Mouse (Mus musculus) forebrain, embryonic 11.5 days (tissue): Measurements from ENCODE around the gene Fam83f. TPM values are rescaled to one million over a fixed set of nuclear protein-coding genes. Genes with fewer than 3 reads are reported as not detected.

Experiments used
- ATAC-seq: fragments of 200-750 bp; cut with Nextera tagmentation; replicated peaks from 2 replicates; pipeline ENCODE4 v1.8.0; 2017; ENCODE audit warnings: moderate TSS enrichment; ENCODE audit not compliant: low FRiP score
- DNase-seq: peaks from one replicate; pipeline ENCODE4 v3.0.0-alpha.2; 2017; ENCODE audit warnings: low spot score
- H3K27ac ChIP-seq: fragments of 300-500 bp; sonication (generic); 2 replicates; pipeline ENCODE4 v1.5.1; 2014; ENCODE audit warnings: low read depth, low read length
- H3K27me3 ChIP-seq: fragments of 300-500 bp; sonication (generic); 2 replicates; pipeline ENCODE4 v1.6.1; 2014; ENCODE audit warnings: mild to moderate bottlenecking, low read length, mixed read lengths; ENCODE audit not compliant: control insufficient read depth, insufficient read depth
- H3K36me3 ChIP-seq: fragments of 300-500 bp; sonication (generic); 2 replicates; pipeline ENCODE4 v1.6.1; 2014; ENCODE audit warnings: mild to moderate bottlenecking, low read length, moderate library complexity, mixed read lengths; ENCODE audit not compliant: control insufficient read depth, insufficient read depth
- H3K4me1 ChIP-seq: fragments of 300-500 bp; sonication (generic); replicated peaks from 2 replicates; pipeline ENCODE4 v1.6.1; 2014; ENCODE audit warnings: low read length, mixed read lengths; ENCODE audit not compliant: control insufficient read depth, insufficient read depth
- H3K4me2 ChIP-seq: fragments of 300-500 bp; sonication (generic); 2 replicates; pipeline ENCODE4 v1.6.1; 2014; ENCODE audit warnings: low read depth, mild to moderate bottlenecking, low read length, moderate library complexity, mixed read lengths; ENCODE audit not compliant: severe bottlenecking
- H3K4me3 ChIP-seq: fragments of 300-500 bp; sonication (generic); 2 replicates; pipeline ENCODE4 v1.5.1; 2014; ENCODE audit warnings: low read depth, low read length
- H3K9ac ChIP-seq: fragments of 300-500 bp; sonication (generic); 2 replicates; pipeline ENCODE4 v1.6.1; 2014; ENCODE audit warnings: low read length
- H3K9me3 ChIP-seq: fragments of 300-500 bp; sonication (generic); 2 replicates; pipeline ENCODE4 v1.6.1; 2016; ENCODE audit warnings: low read length, mixed read lengths; ENCODE audit not compliant: control insufficient read depth
- WGBS: fragments of 180-500 bp; shearing (Covaris S2); extraction: QIAGEN DNeasy Blood & Tissue Kit; methylation state at CpG from one replicate; pipeline ENCODE4 v1.1.7; 2014; 5-methylcytosine and 5-hydroxymethylcytosine counted together
- polyA plus RNA-seq: library from polyadenylated mRNA; unstranded; fragments of >200 nt; fragmentation: Nextera tagmentation; extraction: Ambion mirVana; gene quantifications from 2 replicates; pipeline ENCODE4 v1.2.1, GENCODE M21; 2014

Gene Fam83f
- polyA plus RNA-seq, 1 experiment from 2014 or later = 0.32 TPM

DNA sequence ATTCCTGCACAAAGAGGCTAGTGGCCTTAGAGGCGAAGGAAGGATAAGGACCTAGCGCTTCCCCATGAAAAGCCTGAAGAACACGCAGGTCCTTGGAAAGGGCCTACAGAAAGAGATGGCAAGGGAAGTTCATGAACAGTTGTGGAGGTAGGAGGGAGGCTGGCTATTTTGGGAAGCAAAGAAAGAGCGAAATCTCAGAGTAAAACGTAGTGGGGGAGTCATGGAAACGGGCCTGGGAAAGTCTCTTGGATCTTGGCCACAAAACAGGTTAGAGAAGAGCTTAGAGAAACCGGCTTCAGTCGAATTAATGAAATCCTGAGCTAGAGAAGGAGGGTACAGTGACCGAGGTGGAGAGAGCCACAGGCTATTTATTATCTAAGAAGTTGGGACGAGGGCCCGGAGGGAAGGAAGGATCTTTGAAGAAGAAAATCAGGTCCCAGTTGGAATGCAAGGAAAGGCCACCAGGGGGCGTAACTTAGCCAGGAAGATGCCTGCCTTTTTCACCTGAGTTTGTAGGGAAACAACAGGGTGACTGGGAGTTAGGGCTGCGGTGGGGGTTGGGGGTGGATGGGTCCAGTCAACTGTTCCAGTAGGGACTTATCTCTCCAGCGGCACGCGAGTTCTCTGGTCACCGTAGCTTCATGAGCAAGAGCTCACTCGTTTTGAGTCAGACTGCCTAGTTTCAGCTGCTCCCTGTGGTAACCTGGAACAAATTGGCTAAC, 34.3 kb downstream of the Fam83f start:
- no peaks in the 10 kb centered on the region for H3K9me3 ChIP-seq

GRCm38 (mm10) chr15:80706596-80706995, 34.9 kb downstream of the Fam83f start:
- 34% methylated on average over 11 of the region's 11 CpGs for WGBS
- Histone ChIP-seq H3K4me1 (peaks cover 3% of the 10 kb centered on the region; the same call in 1 of the 2 replicates), H3K27ac (no peak overlapping the region), H3K4me2 (peak overlapping the region; percentile 51; the same call in 1 of the 2 replicates), H3K9me3 (no peaks in the 10 kb centered on the region), H3K4me3 (no peak overlapping the region), H3K9ac (peak overlapping the region; percentile 43; the same call in 1 of the 2 replicates), H3K27me3 (no peaks in the 10 kb centered on the region), H3K36me3 (no peaks in the 10 kb centered on the region)
- DNase-seq (no peak), ATAC-seq (no peak)

More for the DNA sequence above, 34.3 kb downstream of the Fam83f start:
- 31% methylated on average over 18 of the region's 18 CpGs for WGBS
- no peaks in the 10 kb centered on the region for H3K27me3 ChIP-seq
- ATAC-seq (no peak), DNase-seq (peak; percentile 91)
- 0 out of 2 replicates have a peak overlapping the region, but pooled peaks have one; percentile 5 for H3K4me3 ChIP-seq
- peaks cover 3% of the 10 kb centered on the region; the same call in 1 of the 2 replicates for H3K4me1 ChIP-seq
- peak overlapping the region; percentile 51; the same call in 1 of the 2 replicates for H3K4me2 ChIP-seq
- no peaks in the 10 kb centered on the region for H3K36me3 ChIP-seq
- H3K27ac ChIP-seq = no peak overlapping the region
- H3K9ac ChIP-seq = peak overlapping the region; percentile 43; the same call in 1 of the 2 replicates

GRCm38 (mm10) chr15:80707088-80707487, 35.4 kb downstream of the Fam83f start:
- H3K27me3 ChIP-seq = no peaks in the 10 kb centered on the region
- H3K27ac ChIP-seq = no peak overlapping the region
- no peak overlapping the region for H3K4me3 ChIP-seq
- no peaks in the 10 kb centered on the region for H3K9me3 ChIP-seq
- H3K4me1 ChIP-seq = peaks cover 5% of the 10 kb centered on the region; the same call in 1 of the 2 replicates
- no peaks in the 10 kb centered on the region for H3K36me3 ChIP-seq
- H3K4me2 ChIP-seq = no peak overlapping the region
- DNase-seq = peak; percentile 38
- WGBS = 87% methylated on average over 8 of the region's 8 CpGs
- ATAC-seq = no peak
- no peak overlapping the region for H3K9ac ChIP-seq

- H3K4me2 ChIP-seq = no peak overlapping the region
- no peaks in the 10 kb centered on the region for H3K36me3 ChIP-seq
- H3K9ac ChIP-seq = no peak overlapping the region
- no peak overlapping the region for H3K27ac ChIP-seq
- DNase-seq (peak; percentile 39), ATAC-seq (no peak)
- no peaks in the 10 kb centered on the region for H3K9me3 ChIP-seq
- peaks cover 5% of the 10 kb centered on the region; the same call in 1 of the 2 replicates for H3K4me1 ChIP-seq
- WGBS = 61% methylated on average over 6 of the region's 6 CpGs
- peaks cover 2% of the 10 kb centered on the region; the same call in 1 of the 2 replicates for H3K27me3 ChIP-seq
- no peak overlapping the region for H3K4me3 ChIP-seq
These were observed 37.9 kb downstream of the Fam83f start for GRCm38 (mm10) chr15:80709593-80709992.

DNA sequence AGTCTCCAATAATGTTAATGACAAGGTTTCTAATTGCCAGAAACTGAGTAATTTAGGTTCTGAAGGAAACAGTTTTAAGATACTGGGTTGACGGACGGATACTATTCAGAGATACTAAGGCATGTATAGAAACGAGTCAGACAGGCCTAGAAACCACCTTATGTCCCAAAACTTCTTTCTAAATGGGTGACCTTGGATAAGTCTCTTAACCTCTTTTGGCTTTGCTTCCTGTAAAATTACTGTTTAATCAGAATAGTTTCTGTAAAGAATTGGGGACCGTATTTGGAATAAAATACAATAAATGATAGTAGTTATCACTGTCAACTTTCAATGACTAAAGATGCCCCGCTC, 38.6 kb downstream of the Fam83f start:
- Histone ChIP-seq H3K27me3 (peaks cover 2% of the 10 kb centered on the region; the same call in 1 of the 2 replicates), H3K36me3 (no peaks in the 10 kb centered on the region), H3K4me2 (peak overlapping the region; percentile 33), H3K4me1 (peaks cover 5% of the 10 kb centered on the region; the same call in 1 of the 2 replicates), H3K9me3 (no peaks in the 10 kb centered on the region), H3K27ac (no peak overlapping the region), H3K4me3 (peak overlapping the region; percentile 92), H3K9ac (no peak overlapping the region; the same call in 1 of the 2 replicates)
- ATAC-seq (no peak), DNase-seq (no peak)
- 13% methylated on average over 5 of the region's 5 CpGs for WGBS

- H3K4me2 ChIP-seq = peak within 1 kb of the TSS; percentile 94
- peak within 1 kb of the TSS; percentile 76 for H3K9ac ChIP-seq
- H3K4me1 ChIP-seq = peaks cover 5% of the 10 kb centered on the region; the same call in 1 of the 2 replicates
- H3K36me3 ChIP-seq = no peaks in the 10 kb centered on the region
- H3K27me3 ChIP-seq = peaks cover 2% of the 10 kb centered on the region; the same call in 1 of the 2 replicates
- peak within 1 kb of the TSS; percentile 92 for H3K4me3 ChIP-seq
- ATAC-seq (peak; percentile 98), DNase-seq (peak; percentile 98)
- WGBS = under 1% methylated on average over 39 of the region's 39 CpGs
- H3K9me3 ChIP-seq = no peaks in the 10 kb centered on the region
- H3K27ac ChIP-seq = peak within 1 kb of the TSS; percentile 65
These were observed 39.1 kb downstream of the Fam83f start, which contains the start of gene Tnrc6b for GRCm38 (mm10) chr15:80710608-80711363. TSS of gene Tnrc6b (plus strand) at chr15:80711313.

DNA sequence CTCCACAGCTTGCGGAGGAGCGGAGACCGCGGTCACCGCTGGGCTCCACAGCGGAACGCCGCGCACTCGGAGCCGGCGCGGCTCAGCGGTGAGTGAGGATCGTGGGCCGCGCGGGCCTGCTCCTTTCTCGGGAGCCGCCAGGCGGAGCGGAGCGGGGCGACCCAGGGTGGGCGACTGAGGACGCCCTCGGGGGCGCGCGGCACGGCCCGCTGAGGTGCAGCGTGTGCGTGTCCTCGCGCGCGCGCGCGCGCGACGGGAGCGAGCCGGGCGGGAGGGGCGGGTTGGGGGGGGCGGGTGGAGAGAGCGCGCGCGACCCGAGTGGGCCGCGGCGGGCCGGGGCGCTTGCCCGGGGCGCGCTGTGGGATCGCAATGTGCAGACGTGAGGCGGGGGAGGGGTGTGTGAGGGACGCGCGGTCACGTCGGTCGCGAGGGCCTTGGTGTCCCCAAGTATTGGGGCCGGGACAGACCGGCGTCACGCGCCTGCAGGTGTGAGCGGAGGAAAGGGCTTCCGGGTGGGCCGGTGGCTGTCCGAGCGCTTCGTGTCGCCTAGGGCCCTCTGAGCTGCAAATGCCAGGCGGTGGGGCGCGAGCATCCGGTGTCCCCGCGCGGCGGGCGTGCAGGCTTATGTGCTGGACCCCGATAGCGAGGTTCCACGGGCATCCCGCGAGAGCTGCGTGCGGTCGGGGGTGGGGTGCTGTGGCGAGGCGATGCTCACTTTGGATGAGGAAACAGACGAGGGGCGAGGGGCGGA, 39.9 kb downstream of the Fam83f start:
- Histone ChIP-seq H3K4me3 (peak overlapping the region; percentile 92), H3K4me1 (peaks cover 2% of the 10 kb centered on the region; the same call in 1 of the 2 replicates), H3K27me3 (peaks cover 2% of the 10 kb centered on the region; the same call in 1 of the 2 replicates), H3K9me3 (no peaks in the 10 kb centered on the region), H3K27ac (peak overlapping the region; percentile 21; the same call in 1 of the 2 replicates), H3K4me2 (peak overlapping the region; percentile 94), H3K36me3 (no peaks in the 10 kb centered on the region), H3K9ac (peak overlapping the region; percentile 76)
- WGBS = 1% methylated on average over 66 of the region's 106 CpGs
- peak; percentile 82 for DNase-seq
- ATAC-seq = peak; percentile 60

DNA sequence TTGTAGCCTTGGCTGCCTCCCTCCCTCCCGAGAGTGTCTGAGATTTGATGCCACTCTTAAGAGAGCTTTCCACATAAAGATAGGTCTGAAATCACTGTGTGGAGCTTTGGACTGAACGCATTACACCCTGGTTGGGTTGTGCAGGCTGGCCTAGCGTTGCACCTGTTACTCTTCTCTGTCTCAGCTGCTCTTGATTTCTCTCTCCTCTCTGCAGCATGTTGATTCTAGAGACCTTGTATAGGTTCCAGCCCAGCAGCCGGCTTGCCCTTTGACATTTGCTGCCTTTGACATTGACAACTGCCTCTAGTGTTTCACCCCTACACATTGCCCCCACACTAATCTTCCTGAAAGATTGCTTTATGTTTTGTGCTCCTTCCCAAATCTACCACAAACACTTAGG, 42.7 kb downstream of the Fam83f start:
- Histone ChIP-seq H3K9ac (no peak overlapping the region), H3K36me3 (no peaks in the 10 kb centered on the region), H3K4me2 (no peak overlapping the region), H3K27ac (no peak overlapping the region), H3K27me3 (peaks cover 2% of the 10 kb centered on the region; the same call in 1 of the 2 replicates), H3K4me3 (no peak overlapping the region), H3K9me3 (no peaks in the 10 kb centered on the region), H3K4me1 (0 out of 2 replicates have a peak, but pooled peaks cover 2% of the 10 kb centered on the region)
- 75% methylated on average over 4 of the region's 4 CpGs for WGBS
- ATAC-seq (no peak), DNase-seq (no peak)
